Mouse (Mus musculus): ENCODE results near the gene Xpr1.

DNA sequence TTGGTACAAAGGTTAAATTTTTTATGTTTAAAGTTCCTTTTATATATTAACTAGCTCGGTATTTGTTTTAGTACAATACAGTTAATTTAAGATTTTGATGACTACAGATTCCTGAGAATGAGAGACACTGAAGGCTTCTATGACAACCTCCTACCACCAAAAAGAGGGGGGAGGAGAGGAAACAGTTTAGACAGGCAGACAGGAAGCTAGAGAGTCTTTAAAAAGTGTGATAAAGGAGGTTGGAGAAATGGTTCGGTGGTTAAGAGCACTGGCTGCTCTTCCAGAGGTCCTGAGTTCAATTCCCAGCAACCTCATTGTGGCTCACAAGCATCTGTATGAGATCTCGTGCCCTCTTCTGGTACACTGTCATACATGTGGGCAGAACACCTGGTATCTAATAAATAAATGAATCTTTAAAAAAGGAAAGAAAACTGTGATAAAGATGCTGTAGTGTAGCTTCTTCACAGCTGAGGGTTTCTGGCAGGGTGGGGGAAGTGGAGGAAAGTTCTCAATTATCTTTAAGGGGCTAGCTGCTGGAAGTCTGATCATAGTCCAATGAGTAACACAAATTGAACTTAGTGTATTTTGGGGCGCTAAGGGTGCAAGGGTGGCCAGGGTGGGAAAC, 55.6 kb downstream of the Xpr1 start:
- no peak for TF ChIP-seq POLR2A (IDR thresholded peaks at IDR 0.05; ENCODE audit: low read depth, low read length)
- TF ChIP-seq CTCF (IDR thresholded peaks at IDR 0.05; ENCODE audit: extremely low read depth, insufficient read length, insufficient replicate concordance, low read depth, low read length) = no peak

All from small intestine, adult 2 months (tissue).